Mouse (Mus musculus) testis, adult 2 months (tissue): ENCODE results near the gene Ugt1a1. TPM values are rescaled to one million over a fixed set of nuclear protein-coding genes. Genes with fewer than 3 reads are reported as not detected.

Source experiments
- H3K27ac ChIP-seq: fragments of 200-500 bp; 2 replicates; pipeline ENCODE4 v1.5.1; 2012; ENCODE audit warnings: low read depth, low read length; ENCODE audit not compliant: control insufficient read depth, insufficient read depth
- H3K27me3 ChIP-seq: fragments of 200-500 bp; 2 replicates; pipeline ENCODE4 v1.6.1; 2012; ENCODE audit warnings: mild to moderate bottlenecking, low read length, moderate library complexity; ENCODE audit not compliant: control insufficient read depth, insufficient read depth
- H3K36me3 ChIP-seq: fragments of 200-500 bp; 2 replicates; pipeline ENCODE4 v1.6.1; 2012; ENCODE audit warnings: mild to moderate bottlenecking, low read length; ENCODE audit not compliant: control insufficient read depth, insufficient read depth
- H3K4me1 ChIP-seq: fragments of 200-500 bp; 2 replicates; pipeline ENCODE4 v1.6.1; 2012; ENCODE audit warnings: low read length; ENCODE audit not compliant: control insufficient read depth, insufficient read depth
- H3K4me3 ChIP-seq: fragments of 200-500 bp; 2 replicates; pipeline ENCODE4 v1.5.1; 2012; ENCODE audit warnings: low read depth, mild to moderate bottlenecking, low read length, moderate library complexity, mixed read lengths; ENCODE audit not compliant: control insufficient read depth
- CTCF ChIP-seq: fragments of 200-500 bp; IDR thresholded peaks from 2 replicates; pipeline ENCODE4 v1.5.1; 2012; ENCODE audit warnings: low read depth, mild to moderate bottlenecking, inconsistent platforms, low read length, moderate library complexity; ENCODE audit not compliant: control insufficient read depth, insufficient read depth, insufficient replicate concordance
- POLR2A ChIP-seq: fragments of 200-500 bp; IDR thresholded peaks from 2 replicates; pipeline ENCODE4 v1.6.1; 2012; ENCODE audit warnings: low read depth, mild to moderate bottlenecking, inconsistent platforms, low read length, moderate library complexity; ENCODE audit not compliant: control insufficient read depth
- polyA plus RNA-seq: library from polyadenylated mRNA; depleted of rRNA; stranded (reverse); fragments of >200 nt; gene quantifications from 2 replicates; pipeline ENCODE4 v1.2.3, GENCODE M21; 2012

Gene Ugt1a1
- polyA plus RNA-seq, 1 experiment, result 0.94 TPM

DNA sequence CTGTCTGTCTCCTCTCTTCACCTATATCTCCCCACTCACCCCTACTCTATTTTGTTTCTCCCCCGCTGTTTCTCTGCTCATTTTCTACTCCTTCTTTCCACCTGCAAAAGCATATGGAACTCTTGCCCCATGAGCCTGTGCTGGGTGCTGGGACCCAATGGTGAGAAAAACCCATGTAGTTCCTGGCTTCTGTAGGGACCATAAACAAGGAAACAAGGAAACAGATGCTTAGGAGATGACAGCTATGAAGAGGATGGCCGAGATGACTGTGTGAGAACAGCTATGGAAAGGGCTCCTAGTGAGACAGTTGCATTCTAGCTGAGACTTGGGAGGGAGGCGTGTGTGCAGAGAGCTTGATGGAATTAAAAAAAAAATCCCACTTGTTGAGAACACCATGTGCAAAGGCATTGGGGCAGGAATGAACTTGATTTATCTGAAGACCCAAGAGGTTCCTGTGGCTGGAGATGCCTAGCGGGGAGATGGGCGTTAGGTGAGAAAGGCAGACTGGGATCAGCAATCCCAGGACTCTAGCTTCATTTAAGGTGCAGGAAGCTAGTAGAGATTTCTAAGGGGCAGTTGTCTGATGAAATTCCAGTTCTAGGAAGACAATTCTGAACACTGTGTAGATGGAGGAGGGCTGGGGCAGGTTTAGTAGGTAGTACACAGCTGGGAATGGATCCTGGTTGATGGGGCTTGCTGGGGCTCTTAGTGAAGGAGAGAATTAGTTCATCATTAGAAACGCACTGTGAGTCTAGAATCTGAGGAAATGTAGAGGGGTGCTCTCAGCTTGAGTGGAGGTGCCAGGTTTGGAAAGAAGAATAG lies 19.4 kb downstream of the Ugt1a1 start:
- Histone ChIP-seq H3K27ac (no peak overlapping the region), H3K27me3 (no peaks in the 10 kb centered on the region), H3K4me3 (no peak overlapping the region), H3K4me1 (peaks cover 2% of the 10 kb centered on the region; the same call in 1 of the 2 replicates), H3K36me3 (no peaks in the 10 kb centered on the region; the same call in 1 of the 2 replicates)
- TF ChIP-seq POLR2A (no peak), CTCF (no peak)

DNA sequence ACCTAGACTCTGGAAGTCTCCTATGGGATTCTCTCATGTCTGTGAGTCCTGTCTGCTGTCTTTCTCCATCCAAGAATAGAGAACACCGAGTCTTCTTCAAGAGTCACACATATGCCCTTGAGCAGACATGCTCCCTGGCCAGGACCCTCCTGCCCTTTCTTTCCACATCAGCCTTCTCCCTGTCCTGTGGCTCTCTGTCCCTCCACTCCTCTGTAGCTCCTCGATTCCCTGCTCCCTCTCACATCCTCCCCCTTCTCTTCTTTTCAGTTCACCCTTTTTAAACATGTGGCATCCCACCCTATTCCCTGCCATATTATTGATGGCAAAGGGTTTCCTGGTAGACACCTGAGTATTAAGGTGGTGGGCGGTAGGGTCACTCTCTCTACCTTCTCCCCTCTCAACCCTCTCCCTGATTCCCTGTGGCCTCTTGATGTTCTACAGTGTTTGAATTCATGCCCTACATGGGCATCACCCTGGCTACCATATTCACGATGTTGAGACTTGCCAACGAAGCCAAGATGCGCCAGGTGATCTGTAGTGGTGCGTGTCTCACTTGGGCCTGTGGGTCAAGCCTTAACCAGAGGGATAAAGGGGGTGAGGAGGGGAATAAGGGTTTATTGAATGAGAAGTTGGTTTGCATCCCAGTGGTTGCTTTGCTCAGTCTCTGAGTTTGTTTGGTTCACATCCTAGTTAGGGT lies 20.2 kb downstream of the Ugt1a1 start:
- H3K27ac ChIP-seq, result no peak overlapping the region
- H3K27me3 ChIP-seq, result no peaks in the 10 kb centered on the region
- no peak for TF ChIP-seq CTCF
- no peak for TF ChIP-seq POLR2A

DNA sequence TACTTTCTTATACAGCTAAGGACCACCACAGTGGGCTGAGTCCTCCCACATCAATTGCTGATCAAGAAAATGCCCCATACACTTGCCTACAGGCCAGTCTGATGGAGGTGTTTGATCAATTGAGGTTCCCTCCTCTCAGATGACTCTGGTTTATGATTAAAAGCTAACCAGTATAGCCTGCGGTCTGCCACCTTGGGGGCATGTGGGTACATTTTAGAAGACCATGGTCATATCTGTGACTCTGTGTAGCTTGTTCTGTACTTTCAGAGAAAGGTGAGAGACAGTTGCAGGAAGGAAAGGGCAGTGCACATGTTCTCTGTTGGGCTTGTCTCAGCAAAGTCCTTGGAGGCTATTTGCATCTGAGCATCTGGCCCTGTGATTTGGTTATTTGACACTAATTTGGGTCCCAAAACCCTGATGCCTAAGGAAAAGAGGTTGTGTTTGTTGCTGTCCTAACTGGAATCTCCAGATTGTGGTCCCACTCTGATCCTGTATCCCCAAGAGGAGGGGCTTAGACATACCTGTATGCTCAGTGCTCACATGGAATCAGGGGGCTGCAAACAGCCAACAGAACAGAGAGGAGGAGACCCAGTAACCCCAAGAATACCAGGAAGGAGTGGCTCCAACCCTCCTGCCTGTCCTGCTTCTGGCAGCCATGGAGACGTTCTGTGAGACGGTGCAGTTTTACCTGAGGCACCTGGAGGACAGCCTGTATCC lies 21.1 kb downstream of the Ugt1a1 start:
- no peaks in the 10 kb centered on the region for H3K4me1 ChIP-seq
- H3K27ac ChIP-seq, result no peak overlapping the region
- no peak overlapping the region for H3K4me3 ChIP-seq
- TF ChIP-seq POLR2A (no peak), CTCF (no peak)
- H3K36me3 ChIP-seq, result no peaks in the 10 kb centered on the region; the same call in 1 of the 2 replicates
- H3K27me3 ChIP-seq, result no peaks in the 10 kb centered on the region

More for the DNA sequence above, 20.2 kb downstream of the Ugt1a1 start:
- Histone ChIP-seq H3K4me1 (no peaks in the 10 kb centered on the region; the same call in 1 of the 2 replicates), H3K4me3 (no peak overlapping the region), H3K36me3 (no peaks in the 10 kb centered on the region; the same call in 1 of the 2 replicates)

DNA sequence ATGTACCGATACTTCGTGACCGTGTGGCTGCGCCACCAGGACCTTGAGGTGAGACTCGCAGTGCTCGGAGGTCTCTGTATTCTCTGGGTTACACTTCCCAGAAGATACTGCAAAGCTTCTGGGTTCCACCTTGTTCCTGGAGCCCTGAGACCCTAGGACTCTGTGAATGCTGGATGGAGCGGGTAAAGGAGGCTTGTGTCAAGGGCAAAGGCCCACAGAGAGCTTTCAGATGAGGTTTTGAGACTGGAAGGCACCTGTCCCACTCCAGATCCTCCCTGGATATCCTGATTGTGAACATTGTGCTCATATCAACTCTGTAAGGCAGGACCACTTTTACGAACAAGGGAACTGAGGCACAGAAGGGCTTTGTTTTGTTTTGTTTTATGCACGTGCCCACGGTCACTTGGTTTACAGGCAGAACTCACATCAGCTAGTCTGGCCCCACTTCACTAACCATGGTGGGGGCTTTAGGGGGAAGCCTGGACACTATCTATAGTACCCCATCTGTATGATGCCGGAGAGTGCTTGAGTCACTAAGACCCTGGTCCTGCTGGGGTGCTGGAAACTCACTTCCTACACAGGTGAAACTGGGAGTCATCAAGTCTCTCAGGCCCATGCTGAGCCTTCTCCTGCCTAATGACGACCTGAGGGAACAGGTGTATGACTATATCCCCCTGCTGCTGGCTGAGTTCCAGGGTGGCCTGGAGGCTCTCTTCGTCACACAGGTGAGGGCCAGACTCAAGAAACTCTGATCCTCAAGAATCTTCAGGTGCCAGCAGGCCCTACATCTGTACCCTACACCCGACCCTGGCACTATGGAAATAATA lies 21.9 kb downstream of the Ugt1a1 start:
- TF ChIP-seq CTCF (no peak), POLR2A (no peak)
- Histone ChIP-seq H3K4me3 (no peak overlapping the region), H3K27ac (no peak overlapping the region), H3K4me1 (no peaks in the 10 kb centered on the region), H3K36me3 (no peaks in the 10 kb centered on the region; the same call in 1 of the 2 replicates), H3K27me3 (no peaks in the 10 kb centered on the region)

DNA sequence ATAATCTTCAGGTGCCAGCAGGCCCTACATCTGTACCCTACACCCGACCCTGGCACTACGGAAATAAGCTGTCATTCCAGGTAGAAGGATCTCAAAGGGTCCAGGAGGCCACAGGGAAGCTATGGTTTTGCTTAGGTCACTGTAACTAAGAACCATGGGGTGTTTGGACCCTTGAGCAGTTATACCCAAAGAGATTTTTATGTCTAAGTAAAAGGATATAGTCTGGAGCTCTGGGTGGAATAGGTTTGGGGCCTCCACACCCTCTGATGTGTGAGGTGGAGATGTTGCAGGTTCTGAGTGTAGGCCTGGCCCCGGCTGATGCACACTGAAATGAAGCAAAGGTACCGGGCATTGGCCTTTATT lies 22.5 kb downstream of the Ugt1a1 start:
- TF ChIP-seq POLR2A (no peak), CTCF (no peak)
- Histone ChIP-seq H3K4me1 (no peaks in the 10 kb centered on the region), H3K36me3 (no peaks in the 10 kb centered on the region), H3K4me3 (no peak overlapping the region), H3K27me3 (no peaks in the 10 kb centered on the region), H3K27ac (no peak overlapping the region)

DNA sequence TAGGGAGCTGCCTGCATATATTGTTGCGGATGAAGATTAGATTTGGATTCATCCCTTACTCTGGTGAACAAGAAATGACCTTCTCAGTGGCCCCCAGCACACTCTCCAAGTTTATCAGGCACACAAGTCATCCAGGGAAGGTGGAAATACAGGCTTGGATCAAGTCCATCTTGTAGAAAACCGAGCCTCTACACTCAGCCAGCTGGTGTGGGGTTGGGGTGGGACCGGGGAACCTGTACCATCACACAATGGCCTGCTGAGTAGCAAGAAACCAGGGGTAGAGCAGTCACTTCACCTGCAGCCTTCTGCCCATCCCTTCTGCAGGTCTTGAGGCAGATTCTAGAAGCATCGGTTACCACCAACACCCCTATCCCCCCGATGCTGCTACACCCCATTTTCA lies 22.9 kb downstream of the Ugt1a1 start:
- Histone ChIP-seq H3K27me3 (no peaks in the 10 kb centered on the region), H3K36me3 (no peaks in the 10 kb centered on the region), H3K4me1 (no peaks in the 10 kb centered on the region), H3K4me3 (no peak overlapping the region), H3K27ac (no peak overlapping the region)
- TF ChIP-seq POLR2A (no peak), CTCF (no peak)
